Mouse (Mus musculus): ENCODE data around the gene Ciao2a.
A peak's percentile ranks its signal among the peaks of the same experiment; 100 is the strongest.

Ciao2a gene

DNA sequence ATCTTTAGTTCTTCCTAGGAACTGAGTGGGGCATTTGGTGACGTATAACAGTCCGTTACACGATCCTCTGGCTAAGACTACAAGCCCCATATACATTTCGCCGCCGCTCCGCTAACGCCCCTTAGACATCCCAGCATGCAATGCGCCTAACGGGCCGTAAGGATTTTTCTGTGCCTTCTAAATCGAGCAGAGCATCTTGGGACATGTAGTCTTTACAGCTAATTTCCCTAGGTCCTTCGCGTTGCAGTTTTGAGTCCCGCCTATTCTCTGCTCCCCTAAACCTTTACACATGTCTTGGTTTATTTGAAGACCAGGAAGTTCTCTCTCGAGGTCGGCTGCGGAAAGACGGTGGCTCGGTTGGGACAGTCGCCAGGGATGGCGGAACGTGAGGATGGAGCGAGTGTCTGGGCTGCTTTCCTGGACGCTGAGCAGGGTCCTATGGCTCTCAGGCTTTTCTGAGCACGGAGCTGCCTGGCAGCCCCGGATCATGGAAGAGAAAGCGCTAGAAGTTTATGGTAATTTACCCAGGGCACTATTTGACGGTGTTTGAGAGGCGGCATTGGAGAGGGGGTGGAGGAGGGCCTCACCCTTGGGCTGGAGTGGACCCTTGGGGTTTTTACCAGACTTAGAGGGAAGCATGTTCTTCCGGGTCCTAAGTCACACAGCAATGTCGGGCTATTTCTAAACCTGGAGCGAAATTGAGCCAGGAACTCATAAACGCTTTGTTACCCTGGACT, at the start of gene Ciao2a, which contains the start of gene Snx1:
Ciao2a (plus strand) TSS at position 156 of the 737 bp plus-strand sequence.
Snx1 (minus strand) TSS at position 132 of the 737 bp plus-strand sequence.
- DNase-seq (ENCODE audit: low read depth) = peak; percentile 96

DNA sequence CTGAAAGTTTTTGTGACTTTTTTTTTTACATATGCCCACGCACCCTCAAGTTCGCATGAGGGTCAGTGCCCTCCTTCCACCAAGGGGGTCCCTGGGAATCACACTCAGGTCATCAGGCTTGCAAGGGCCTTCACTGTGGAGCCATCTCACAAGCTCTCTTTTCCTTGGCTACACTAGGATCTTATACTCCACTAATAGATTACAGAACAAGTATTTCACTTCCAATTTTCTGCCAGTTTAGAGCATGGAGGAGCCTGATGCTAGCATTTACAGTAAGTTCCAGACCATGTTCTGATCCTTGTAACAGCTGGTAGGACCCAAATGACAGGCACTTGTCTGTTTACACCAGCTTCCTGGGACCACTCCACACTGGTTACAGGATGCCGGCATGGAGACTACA, 48.3 kb upstream of the Ciao2a start:
- DNase-seq (ENCODE audit: low read depth) = no peak

DNA sequence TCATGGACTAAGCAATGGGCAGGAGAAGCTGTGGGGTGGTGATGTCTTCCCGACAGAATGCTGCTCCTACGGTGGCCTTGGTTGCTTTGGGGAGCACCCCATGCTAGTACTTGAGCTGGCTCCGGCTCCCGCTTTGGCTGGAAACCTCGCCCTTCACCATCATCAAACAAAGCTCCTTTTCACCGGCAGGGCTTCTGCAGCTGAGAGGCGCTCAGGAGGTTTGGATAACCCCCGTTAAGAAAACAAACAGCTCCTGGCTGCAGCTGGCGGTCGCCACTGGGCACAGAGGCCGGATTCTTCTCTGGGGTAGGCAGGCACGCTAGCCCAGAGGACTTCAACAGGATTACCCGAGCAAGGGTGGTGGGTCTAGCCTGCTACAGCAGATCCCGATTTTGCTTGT, 47.9 kb upstream of the Ciao2a start:
- no peak for DNase-seq (ENCODE audit: low read depth)

DNA sequence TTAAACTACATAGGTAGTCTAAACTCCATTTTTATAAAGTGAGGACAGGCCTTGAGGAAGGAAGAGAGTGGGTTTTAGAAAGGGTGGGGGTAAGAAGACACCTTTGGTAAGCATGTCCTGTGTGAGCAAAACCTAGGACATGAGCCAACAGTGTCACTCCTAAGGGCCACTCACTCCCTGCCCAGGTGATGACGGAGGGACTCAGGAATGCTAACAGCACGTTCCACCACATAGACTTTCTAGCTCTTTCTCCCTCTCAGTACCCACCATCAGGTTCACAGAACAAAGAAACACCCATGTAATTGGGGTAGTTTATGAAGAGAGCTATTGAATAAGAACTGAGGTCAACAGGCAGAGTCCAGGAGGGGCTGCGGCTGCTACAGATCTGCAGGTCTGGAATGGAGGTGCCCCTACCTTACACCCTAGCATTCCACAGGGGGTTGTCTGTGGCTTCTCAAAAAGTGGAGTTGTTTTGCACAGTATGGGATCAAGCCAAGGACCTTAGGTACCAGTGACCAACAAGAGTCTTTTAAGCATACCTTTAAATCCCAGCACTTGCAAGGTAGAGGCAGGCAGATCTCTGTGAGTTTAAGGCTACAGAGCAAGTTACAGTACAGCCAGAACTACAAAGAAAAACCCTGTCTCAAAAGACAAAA, 45.5 kb upstream of the Ciao2a start:
- no peak for DNase-seq (ENCODE audit: low read depth)

DNA sequence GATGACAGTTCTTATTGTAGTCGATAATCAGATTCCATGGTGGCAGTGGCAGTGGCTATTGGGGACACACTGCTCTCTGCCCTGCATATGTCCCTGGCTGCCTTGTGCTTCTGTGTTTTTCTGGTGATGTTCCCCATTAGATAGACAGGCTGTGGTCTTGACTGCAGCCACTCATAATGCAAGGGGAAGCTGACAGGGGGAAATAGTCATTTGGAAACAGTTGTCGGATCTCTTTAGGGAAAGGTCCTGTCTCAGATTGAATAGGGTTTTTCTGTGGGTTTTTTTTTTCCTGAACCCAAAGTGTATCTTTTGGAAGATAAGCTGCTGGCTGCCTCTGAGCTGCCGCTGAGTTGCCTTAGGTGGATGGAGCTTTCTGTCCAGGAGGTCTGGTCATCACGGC, 44.4 kb upstream of the Ciao2a start:
- no peak for DNase-seq (ENCODE audit: low read depth)

DNA sequence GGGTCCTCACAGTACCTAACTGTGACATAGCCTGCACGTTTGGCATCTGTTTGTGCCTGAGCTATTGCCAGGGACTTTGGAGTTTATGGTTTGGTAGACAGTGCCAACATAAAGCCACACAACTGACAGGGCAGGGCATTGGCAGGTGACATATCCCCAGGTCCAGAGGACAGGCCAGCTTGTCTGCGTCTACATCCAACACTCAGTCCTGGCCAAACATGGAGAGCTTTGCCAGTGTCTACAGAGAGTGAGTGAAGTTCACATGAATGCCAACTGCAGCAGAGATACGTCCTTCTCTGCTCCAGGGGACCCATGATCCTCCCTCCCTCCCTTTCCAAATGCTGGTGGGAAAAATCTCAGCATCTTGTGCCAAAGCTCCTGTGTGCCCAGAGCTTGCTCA, 42.2 kb upstream of the Ciao2a start:
- no peak for DNase-seq (ENCODE audit: low read depth)

DNA sequence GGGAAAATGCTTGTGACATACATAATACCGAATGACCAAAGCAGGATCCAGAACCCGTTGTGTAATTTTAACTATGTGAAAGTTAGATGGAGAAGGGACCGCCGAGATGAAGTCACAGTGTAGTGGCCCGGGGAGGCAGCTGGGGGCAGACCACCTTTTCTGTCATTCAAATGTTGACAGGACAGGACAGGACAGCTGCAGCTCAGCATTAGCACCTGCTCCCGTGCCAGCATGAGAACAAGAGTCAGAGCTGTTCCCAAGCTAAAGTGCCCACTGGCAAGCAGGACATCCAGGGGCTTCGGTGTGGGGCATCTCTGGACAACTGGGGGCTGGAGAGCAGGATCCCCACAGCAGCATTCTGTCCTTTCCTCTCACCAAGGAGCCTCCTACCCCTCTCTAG, 39.3 kb upstream of the Ciao2a start:
- no peak for DNase-seq (ENCODE audit: low read depth)

DNA sequence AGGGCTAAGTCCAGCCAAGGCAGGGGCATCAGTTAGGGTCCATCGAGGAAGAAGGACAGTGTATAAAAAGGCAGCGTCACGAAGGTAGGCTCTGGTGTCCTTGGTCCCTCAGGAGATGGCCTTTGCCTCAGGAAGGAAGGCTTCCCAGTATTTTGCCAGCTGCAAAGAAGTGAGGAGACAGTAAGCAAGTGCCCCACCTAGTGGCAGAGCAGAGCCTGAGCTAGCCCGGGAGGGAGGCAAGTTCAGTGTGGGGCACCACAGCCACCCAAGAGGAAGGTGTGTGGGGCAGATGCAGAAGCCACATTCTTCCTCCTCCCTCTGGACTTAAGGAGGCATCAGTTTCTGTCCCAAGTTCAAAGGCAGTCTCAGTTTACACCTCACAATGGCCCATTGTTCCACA, 38.0 kb upstream of the Ciao2a start:
- peak; percentile 28 for DNase-seq (ENCODE audit: low read depth)

DNA sequence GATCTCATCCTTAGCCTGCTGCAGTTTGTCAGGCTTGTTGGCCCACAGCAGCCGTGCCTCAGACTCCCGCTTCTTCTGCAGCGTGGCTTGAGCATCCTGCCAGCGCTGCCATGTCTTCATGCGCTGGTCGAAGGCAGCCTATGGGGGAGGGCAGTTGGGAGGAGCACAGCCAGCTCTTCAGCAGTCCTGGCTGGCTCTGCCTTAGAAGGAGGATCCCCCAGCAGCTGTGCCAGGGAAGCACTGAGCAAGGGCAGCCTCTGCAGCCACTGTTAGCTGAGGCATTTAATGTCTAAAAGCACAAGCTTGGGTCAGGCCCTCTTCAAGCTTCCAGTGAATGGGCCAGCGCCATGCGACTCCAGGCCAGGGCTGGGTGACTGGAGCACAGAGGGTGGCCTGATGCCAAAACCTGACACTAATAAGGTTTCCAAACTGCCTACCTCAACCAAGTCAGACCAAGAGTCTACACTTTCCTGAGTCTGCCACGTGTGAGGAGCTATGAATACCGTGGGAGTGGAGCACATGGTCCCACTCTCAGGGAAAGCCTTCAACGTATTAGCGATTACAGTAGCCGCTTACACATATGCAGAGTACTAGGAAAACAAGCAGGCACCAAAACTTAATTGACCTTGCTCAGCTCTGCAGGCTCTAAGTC, 35.7 kb upstream of the Ciao2a start:
- no peak for DNase-seq (ENCODE audit: low read depth)

DNA sequence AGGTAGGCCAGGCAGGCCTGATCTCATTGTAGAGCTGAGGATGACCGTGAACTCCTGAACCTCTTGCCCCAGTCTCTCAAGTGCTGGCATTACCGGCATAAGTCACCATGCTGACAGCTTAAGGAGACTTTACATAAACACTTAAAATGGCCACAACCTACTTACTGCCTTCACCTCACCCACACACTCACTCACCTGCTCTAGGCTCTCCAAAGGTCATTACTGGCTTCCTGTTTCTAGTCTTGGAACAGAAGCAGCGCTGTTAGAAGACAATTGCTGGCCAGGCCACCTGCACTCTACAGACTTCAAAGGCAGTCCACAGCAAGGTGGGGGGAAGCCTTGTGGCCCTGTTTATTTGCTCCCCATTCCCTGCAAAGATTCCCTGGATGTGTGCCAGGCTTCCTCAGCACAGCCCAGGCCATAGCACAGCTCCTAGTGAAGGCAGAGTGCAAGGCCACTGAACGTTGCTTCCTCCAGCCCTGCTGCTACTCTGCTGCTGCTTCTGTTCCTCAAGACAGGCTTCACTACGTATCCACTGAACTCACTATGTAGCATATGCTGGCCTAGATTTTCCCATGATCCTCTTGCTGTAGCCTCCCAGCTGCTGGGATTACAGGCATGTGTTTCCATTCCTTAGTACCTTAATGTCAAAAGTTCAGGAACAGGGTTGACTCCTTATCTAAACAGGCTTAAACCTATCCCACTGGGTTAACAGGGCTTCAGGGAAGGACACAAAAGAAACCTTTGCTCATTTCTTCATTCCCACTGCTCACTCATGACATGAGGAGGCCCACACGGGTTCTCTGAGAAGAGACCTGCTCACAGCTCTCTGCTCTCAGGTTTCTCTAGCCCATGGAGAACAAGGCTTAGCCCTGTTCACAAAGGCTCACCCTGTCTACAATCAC, 34.8 kb upstream of the Ciao2a start:
- DNase-seq (ENCODE audit: low read depth) = no peak

DNA sequence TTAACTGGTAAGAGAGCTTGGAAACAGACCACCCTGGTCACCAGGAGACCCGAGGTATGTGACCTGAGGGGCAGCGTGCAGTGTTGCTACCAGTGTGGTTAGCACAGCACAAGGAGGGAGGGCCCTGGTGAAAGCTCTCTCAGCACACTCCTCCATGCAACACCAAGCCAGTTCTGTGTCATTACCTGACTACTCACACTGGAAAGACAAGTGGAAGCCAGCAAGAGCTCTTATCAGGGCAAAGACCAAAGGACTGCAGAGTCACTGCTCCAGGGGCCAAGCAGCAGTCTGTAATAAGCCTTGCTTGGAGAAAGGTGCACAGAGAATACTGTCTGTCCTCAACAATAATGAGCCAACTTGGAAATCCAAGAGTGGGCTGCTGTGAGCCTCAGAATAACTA, 33.7 kb upstream of the Ciao2a start:
- no peak for DNase-seq (ENCODE audit: low read depth)

DNA sequence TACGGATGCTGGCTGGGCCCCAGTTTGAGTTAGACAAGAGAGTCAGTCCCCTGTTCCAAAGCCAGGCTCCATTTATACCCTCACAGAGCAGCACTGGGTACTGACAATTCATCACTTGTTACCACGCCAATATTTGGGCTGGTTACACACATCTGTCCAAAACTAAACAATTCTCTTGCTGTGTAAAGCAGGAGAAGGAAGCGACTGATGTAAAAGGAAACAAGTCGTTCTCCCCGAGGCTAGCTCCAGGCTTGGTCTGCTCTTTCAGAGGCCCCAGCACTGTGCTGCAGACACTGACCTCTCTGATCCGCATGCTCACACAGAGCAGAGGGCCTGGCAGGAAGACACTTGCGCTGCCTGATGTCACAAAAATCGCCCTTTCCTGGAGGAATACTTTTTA, 24.8 kb upstream of the Ciao2a start:
- DNase-seq (ENCODE audit: low read depth) = no peak

DNA sequence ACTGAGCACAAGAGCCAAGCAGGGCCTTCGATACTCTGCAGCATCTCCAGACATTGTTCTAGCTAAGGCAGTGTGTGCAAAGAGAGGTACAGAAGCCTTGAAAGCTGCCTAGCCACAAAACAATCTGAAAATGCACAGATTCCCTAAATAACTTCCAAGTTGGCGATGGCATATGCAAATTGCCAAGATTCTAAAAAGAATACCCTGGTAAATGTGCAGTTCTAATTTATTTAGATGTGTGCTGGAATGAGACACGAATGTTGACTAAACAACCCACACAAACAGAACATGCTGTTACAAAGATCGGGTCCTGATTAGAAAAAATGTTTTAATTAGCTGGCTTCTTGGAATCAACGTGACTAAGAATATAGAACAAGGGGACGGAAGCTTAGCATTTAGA, 23.7 kb upstream of the Ciao2a start:
- no peak for DNase-seq (ENCODE audit: low read depth)

DNA sequence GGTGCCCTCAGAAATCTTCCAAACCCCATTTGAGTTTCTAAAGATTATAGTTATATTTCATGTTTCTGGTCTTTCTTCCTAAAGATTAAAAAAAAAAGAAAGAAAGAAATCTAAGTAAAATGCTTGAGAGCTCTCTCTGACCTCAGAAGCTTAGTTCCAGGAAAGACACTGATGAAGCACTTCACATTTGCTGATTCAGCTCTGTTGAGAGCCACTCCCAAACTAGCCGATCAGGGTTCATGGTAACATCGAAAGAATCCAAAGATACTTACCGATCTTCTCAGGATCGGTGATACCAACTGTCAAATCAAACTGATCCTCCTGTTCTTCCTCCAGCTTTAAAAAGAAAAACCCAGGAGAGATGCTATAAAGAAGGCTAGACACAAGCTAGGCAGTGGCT, 21.8 kb upstream of the Ciao2a start:
- DNase-seq (ENCODE audit: low read depth) = no peak

DNA sequence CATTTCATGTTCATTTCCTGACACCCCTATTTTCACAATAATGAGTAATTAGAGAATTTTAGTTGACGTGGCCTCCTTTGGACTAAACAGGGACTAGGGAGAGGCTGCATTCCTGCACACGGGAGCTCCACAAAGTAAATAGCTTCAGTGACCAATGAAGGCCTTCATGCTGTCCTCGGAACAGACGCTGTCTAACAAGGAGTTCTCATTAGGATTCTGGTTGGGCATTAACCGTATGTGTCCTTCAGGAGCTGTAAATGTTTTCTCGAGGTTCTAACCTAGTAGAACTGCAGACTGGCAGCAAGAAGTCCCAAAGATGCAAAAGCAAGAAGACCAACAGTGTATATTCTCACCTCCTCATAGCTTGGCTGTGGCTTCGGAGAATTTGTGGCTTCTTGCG, 21.2 kb upstream of the Ciao2a start:
- DNase-seq (ENCODE audit: low read depth) = no peak

DNA sequence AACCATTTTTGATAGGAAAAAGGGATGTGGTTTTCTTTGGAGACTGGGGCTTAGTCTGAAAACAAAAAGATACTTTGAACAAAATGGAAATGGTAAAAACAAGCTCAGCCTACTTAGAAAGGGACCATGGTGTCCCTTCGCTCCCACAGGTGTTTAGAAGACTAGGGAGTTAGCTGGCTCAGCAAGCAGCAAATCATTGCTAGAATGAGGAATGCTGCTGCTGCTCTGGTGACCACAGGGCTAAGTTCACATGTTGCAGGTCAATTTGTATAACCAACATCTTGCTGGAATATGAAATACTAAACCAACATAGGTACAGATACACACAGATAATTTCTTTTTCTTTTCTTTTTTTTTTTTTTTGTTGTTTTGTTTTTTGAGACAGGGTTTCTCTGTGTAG, 16.8 kb upstream of the Ciao2a start:
- DNase-seq (ENCODE audit: low read depth) = no peak

DNA sequence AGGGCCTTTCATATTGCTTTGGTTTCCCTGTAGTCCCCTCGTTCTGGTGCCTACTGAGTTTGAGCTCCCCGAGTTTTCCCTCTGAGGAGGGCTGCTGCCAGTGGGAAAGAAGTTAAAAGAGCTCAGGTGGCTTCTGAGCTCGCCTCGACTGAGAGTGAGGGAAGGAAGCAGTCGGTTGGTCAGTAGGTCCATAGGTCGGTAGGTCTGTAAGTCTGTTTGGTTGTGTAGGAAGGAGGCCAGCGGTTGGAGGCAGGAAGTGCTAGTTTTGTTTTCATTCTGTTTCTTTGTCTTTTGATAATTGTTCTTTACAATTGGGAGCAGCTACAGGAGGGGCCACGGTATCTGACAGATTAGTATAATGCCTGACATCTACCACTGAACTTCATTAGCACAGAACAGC, 16.3 kb upstream of the Ciao2a start:
- DNase-seq (ENCODE audit: low read depth) = no peak

DNA sequence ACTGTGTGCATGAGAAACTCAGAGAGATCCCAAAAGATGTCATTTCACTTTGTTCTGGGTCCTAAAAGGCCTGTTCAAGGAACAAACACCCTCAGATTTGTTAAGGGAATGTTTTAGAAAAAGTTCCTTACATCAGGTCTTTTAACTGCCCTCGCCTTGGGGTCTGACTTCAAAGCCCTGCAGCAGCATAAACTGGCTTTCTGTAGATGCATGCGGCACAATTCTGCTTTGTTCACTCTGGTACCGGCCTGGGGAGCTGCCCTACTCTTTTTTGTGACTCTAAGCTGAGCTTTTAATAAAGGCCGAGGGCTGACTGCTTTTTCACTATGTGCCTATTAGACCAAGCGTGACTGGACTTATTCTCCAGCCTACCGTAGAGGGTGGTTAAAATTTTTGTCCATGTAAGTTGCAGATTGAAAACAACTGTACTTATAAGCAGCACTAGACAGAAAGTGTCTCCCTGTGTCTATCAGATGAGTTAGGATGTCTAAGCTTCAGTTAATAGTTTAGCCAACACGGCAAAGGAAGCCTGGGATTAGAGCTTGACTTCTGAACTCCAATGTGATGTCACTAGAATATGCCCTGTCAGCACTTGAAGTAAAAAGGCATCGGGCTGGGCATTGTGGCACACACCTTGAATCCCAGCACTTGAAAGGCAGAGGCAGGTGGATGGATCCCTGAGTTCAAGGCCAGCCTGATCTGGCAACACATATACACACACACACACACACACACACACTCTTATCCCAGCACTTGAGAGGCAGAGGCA, 15.6 kb upstream of the Ciao2a start:
- no peak for DNase-seq (ENCODE audit: low read depth)

DNA sequence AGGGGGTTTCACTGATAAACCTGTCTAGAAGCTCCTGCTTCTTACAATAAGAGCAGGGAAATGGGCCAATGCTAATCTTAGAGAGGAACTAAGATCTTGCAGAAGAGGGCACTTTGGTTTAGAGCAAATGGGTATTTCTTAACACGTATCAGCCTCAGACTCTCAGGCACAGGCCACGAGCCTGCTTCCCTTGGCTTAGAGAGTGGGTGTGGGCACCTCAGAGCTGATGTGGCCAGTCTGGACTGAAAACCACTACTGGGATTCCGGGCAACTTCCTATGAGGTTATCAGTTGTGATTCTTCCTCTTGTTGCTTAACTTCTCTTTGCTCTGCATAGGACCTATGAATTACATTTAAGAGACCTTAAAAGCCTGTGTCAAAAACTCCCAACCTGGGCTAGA, 12.1 kb upstream of the Ciao2a start:
- no peak for DNase-seq (ENCODE audit: low read depth)

DNA sequence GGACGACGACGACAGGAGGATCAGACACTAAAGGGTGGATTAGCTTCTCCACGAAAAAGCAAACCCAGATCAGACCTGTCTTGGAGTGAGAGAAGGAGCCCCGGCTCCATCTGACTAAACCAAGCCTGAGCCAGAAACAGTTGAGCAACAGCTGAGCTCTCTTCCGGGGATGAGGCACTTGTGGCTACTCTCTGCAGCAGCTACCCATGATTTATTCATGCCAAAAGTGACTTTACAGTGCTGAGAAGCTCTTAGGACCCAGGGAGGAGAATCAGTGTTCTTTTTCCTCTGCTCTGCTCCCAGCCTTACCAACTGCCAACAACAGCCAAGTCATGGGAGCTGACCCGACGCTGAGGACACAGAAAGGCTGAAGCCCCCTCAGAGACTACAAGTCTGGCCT, 9.5 kb upstream of the Ciao2a start:
- DNase-seq (ENCODE audit: low read depth) = no peak

DNA sequence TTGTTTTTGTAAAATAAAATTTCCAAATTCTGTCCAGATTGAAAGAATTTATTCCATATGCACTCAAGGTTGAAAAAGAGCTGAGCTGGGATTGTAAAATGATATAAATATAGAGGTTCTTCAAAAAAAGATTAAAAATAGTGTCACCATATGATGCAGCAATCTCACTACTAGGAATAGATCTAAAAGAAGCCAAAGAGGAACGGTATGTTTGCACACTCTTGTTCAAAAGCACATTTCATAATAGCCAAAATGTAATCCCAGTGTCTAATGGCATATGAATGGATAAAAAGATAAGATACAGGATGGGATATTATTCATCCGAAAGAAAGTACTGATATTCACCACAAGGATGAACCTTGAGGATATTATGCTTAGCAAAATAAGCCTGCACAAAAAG, 6.9 kb upstream of the Ciao2a start:
- DNase-seq (ENCODE audit: low read depth) = no peak

DNA sequence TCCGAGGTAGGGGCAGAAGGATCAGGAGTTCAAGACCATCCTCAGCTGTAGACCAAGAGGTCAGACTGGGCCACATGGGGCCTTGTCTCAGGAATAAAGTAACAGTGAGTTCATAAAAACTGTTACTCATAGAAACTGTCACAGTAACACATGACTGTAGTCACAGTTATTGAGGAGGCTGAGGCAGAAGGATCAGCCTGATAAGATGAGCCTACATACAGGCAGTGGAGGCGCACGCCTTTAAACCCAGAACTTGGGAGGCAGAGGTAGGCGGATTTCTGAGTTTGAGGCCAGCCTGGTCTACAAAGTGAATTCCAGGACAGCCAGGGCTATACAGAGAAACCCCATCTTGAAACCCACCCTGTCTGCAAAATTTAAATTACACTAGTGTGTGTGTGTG, 6.3 kb upstream of the Ciao2a start:
- no peak for DNase-seq (ENCODE audit: low read depth)
